Mouse (Mus musculus) cerebellum, postnatal 14 days (tissue): Measurements from ENCODE around the gene Mafg.
"Not testable (repeated sequence)": the region's sequence is repeated elsewhere in the genome, so short reads cannot be mapped to it uniquely, and the experiment has no call there.

ENCODE experiments used
- DNase-seq, 2 experiments: peaks; one replicate each; pipeline ENCODE4 v3.0.0; 2021; ENCODE audit warnings: mixed read lengths in 2 of 2

Gene Mafg

DNA sequence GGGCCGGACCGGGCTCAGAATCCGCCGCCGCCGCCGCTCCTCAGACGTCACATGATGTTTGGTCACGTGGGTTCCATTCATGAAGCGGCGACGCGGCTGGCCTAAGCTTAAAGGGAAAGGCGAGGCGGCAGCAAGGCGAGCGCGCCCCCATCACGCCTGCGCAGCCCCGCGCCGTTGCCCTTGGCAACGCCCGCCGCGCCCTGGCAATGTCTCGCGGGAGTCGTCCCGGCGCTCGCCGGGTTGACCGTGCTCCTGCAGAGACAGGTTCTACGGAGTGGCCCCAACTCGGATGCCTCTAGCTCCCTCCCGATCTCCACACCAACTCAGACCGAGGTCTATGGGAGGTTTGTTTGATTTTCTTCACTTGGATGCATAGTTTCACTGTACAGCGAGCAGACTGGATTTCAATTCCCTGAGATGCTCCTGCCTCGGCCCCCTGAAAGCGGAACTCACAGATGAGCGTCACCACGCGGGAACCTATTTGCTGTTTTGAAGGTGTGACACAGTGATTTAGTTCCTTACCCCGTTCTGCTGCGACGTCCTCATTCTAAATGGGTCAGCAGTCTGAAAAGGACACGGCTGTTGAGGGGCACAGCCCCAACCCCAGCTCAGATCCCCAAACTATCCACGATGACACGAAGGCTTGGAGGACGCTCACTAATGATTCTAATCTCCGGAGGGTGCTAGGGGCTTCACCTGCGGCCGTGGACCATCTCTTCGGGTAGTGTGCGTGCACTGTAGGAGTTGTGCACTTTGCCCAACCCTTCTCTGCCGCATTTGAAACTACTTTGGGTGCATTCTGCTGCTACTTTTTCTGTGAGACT is at the start of gene Mafg:
TSS of gene Mafg (minus strand) at position 81 of the 824 bp plus-strand sequence.
- DNase-seq: peak; percentile 95

DNA sequence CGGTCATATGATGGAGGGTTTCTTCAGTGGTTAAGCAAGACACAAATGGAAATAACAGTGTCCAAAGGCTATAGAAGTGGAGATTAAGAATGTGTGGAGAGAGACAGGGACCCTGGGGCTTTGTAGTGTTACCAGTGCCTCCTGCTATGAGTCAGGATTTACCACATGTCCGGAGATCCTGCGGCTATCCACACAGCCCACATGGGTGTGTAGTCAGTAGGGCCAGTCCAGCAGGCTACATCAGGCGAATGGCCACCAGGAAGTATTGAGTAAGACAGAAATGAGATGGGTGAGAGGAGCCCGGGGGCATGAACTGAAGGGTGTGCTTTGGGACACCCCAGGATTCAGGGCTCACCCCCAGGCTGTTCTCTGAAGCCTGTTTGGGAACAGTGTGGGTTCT is 49.3 kb upstream of the Mafg start:
- DNase-seq: no peak

GRCm38 (mm10) chr11:120679909-120680308 is 46.5 kb upstream of the Mafg start:
- DNase-seq: peak in 1 of 2 experiments; percentile 48

DNA sequence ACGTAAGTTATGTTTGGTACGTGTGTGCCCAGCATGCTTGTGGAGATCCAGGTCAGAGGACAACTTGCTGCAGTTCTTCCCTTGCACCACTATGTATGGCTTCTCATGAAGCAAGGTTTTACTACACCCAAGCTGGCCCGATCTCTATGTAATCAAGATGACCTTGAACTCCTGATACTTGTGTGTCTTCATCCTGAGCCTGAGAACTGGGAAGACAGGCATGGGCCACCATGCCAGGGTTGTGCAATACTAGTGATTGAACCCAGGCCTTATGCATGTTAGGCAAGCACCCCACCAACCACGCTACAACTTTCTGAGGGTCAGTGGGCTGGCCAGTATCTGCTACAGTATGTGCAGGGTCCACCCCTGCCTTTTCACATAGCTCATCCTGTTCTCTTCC is 43.6 kb upstream of the Mafg start:
- DNase-seq: no peak

DNA sequence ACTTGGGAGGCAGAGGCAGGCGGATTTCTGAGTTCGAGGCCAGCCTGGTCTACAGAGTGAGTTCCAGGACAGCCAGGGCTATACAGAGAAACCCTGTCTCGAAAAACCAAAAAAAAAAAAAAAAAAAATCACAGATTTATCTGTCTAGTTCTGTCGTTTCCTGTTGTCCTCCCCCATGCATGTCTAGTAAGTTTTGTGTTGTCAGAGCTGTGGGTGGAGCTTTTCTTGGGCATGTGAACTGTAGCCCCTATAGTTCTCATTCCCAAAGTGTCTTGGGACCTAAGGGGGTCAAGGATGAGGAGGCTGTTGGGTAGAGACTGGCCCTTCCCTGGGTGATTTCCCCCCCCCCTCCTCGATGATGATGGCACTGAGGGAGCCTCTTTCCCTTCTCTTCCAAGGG is 42.5 kb upstream of the Mafg start:
- DNase-seq: not testable (repeated sequence)

- DNase-seq: no peak
Observed at GRCm38 (mm10) chr11:120673594-120674122, 40.3 kb upstream of the Mafg start.

- DNase-seq: peak; percentile 95 to 96
Observed at GRCm38 (mm10) chr11:120672687-120673593, 39.5 kb upstream of the Mafg start, which contains the start of gene Aspscr1. Gene Aspscr1, plus strand, starts transcription at chr11:120672973.

DNA sequence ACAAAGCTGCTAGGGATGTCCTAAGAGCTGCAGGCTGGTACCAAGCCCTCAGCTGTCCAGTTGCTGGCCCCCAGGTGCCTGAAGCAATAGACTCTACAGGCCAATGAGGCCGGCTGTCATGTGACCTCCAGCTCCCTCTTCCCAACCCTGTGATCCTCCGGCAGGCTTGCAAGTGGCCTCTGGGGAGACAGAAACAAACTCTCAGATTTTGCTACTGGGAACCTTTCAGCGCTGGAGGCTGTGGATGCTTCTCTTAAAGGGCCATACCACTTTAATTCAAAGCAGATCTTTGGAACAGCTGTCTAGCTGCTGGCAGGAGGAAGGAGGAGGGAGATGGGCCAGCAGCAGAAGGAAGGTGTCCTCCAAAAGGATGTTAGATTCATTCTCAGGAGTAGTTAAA is 33.2 kb upstream of the Mafg start:
- DNase-seq: no peak

DNA sequence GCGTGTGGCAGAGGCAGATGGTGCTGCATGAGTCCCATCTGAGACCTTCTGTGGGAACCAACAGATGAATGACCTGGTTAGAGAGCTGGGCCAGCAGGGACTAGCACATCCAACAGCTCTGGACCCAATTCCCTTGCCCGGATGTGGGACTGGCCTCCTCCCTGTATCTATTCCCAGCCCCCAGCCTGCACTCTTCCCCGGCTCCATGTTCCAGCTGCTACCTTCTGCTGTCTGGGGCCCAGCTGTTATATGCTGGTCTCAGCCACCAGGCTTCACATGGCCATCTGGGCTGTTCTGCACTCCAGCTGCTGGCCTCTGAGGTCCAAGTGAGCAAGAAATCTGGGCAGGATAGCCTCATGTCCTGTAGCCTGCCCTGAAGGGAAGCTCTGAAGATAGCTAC is 32.0 kb upstream of the Mafg start:
- DNase-seq: no peak

DNA sequence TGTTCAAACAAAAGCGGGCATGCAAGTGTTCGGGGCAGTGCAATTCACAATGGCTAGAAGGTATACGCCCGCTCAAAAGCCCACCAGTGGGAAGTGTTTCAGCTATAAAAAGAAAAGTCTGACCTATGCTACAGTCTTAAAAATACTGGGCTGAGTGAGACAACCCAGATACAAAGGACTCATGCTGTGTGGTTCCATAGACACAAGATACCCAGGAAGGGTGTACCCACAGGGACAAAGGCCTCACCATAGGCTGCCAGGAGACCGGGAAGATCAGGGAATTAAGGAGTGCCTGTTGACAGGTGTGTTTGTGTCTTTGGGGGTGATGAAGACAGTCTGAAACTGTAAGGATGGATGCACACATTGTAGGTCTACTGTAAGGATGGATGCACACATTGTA is 30.3 kb upstream of the Mafg start:
- no peak for DNase-seq

DNA sequence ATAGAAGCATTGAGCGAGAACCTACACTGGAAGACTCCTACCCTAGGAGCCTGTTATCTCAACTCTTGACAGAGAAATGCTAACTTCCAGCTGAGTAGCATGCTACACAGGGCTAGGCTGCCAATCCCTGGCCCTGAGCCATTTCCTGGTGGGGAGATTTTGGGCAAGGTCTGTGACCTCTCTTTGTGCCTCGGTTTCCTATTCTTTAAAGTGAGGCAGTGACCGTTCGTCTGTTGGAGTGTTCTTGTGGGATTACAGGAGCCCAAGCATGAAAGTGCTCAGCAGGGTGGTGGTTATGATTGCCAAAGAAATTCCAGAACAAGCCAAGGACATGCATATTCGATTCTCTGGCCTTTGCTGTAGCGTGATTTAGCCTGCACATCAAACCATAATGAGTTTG is 29.4 kb upstream of the Mafg start:
- peak; percentile 37 to 46 for DNase-seq

DNA sequence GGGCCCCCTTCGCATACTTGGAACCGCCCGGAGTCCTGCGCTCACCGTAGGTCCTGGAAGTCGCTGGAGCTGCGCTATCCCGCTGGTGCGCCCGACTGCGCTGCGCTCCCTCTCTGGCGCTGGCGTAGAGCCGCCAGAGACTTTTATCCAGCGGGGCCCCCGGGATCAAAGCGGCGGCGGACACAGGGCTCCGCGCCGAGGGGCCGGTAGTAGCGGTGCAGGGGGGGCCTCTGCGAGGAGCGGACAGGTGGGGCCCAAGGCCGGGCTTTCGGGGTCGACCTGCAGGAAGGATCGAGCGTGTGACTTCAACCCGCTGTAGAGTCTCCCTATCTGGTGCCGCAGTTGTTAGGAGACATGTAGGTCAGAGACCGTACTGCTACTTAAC is 27.7 kb upstream of the Mafg start, which contains the start of gene Notum:
TSS of gene Notum (minus strand) at position 100 of the 385 bp plus-strand sequence.
- DNase-seq: no peak

- peak; percentile 25 to 57 for DNase-seq
Observed at GRCm38 (mm10) chr11:120660301-120661075, 27.1 kb upstream of the Mafg start.

DNA sequence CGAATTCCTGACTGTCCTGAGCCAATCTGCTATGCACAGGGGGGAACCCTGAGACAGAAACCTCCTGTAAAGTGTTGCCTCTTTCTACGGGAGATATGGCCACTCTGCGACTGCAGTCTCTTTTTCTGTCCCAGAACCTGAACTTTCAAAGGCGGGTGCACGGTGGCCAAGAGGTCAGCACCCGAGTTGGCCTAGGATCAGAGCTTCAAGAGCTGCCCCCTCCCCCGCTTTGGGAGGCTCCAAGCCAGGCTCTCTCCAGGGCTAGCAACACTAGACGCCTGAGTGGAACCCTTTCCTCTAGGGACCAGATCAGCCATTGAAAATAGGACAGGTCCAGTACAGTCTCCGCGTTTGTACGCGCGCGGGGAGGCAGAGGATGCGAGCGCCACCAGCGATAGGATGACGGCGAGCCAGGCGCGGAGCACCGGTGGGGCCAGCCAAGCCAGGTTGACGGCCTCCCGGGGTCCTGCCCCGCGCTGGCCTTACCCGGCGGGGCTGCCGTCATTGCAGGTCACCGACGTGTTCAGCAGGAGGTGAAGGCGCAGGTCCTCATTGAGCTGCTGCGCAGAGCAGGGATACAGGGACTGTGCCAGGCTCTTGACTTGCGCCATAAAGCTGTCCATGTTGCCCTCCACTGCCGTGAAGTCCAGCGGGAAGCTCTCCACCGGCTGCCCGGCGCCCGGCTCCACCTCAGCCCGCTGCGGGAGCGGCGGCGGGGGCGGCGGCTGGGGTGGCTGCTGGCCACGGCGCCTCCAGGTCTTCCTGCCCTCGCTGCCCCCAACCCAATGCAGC is 26.3 kb upstream of the Mafg start:
- no peak for DNase-seq

DNA sequence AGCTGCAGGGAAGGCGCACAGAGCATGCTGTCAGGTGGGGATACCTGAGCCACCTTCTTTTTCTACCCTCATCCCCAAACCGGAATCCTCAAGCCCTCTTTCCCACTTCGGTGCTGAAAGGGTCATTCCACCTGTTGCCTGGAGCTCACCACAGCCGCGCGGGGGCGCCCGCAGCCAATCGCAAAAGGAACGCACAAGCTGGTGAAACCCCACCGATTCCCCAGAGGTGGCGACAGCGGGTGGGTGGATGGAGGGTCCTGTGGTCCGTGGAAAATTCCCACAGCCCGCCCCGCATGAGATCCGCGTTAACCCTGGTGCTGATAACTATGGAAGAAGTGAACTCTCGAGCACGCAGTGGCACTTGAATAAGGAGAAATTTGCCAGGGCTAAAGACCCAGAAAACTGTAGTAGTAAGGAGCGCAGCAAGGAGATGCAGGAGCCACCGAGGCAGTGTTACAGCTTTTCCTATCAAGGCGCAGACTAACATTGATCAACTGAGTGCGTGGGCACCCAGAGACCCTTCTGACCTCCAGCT is 25.5 kb upstream of the Mafg start:
- peak; percentile 75 to 81 for DNase-seq

GRCm38 (mm10) chr11:120657301-120657700 is 23.9 kb upstream of the Mafg start:
- DNase-seq: no peak

GRCm38 (mm10) chr11:120654741-120655140 is 21.3 kb upstream of the Mafg start:
- DNase-seq: no peak

GRCm38 (mm10) chr11:120651872-120652271 is 18.5 kb upstream of the Mafg start:
- DNase-seq: no peak

DNA sequence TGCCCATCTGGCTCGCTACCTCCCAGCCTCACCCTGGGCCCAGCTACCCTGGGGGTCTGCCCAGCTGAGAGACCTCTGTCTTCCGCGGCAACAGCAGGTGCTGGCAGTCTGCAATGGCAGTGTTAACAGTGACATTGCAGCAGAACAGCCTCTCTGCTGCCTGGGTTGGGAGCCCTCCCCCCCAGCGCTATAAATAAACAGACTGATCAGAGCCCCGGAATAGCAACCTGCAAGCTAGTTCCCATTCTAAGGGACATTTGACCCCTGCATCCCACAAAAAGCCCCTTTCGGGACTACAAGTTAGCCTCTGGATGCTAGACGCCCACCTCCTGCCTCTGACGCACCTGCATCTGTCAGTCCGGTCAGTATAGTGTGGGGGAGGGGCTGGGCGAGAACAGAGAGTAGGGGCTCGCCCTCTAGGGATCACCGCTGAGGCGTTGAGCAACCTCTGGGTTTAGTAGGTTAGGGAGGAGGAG is 14.6 kb upstream of the Mafg start, which contains the start of gene Myadml2:
TSS of gene Myadml2 (minus strand) at position 158 of the 476 bp plus-strand sequence.
- peak; percentile 57 to 64 for DNase-seq

DNA sequence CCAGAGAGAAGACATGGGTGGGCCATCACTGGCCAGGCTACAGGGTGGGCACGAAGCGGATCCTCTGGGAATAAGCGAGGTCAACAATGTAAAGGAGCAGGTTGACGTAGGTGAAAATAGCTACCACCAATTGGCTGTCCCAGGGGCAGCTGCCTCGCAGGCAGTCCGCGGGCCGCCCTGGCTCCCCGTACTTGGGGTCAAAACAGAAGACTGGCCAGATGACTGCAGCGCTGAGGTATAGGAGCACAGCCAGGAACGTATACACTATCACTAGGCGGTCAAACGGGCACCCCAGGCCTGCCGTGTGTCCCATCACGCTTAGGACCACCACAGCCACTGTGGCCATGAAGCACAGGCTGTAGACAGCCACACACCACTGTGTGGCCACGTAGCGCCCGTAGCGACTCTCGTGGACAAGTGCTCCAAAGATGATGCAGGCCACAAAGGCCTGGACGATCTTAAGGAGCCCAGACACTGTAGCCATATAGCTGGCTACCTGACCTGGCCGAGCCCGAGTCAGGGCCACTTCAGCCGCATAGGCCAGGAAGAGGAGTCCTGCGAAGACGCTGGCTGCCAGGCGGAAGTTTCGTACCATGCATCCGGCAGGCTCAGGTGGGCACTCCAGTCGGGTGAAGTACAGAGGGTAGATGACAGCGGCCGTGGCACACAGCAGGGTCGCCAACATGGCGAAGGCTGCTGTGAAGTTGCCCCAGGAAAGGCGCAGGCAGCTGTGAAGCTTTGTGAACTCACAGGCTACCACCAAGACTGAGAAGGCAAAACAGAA is 13.8 kb upstream of the Mafg start:
- DNase-seq: no peak
